Mouse (Mus musculus) inflammation-experienced regulatory T-cells, adult 6 months (primary cell): ENCODE data around the gene Gck. TPM values are rescaled to one million over a fixed set of nuclear protein-coding genes. Genes with fewer than 3 reads are reported as not detected.
A peak's percentile ranks its signal among the peaks of the same experiment; 100 is the strongest.

Source experiments
- ATAC-seq: one replicate; pipeline ENCODE4 v1.8.0; 2017
- polyA plus RNA-seq, 3 experiments: library from polyadenylated mRNA; unstranded; fragments of 100-300 nt; shearing (Covaris generic); gene quantifications; one replicate each; pipeline ENCODE4 v1.2.1; 2017

Gene Gck
- polyA plus RNA-seq = not detected

DNA sequence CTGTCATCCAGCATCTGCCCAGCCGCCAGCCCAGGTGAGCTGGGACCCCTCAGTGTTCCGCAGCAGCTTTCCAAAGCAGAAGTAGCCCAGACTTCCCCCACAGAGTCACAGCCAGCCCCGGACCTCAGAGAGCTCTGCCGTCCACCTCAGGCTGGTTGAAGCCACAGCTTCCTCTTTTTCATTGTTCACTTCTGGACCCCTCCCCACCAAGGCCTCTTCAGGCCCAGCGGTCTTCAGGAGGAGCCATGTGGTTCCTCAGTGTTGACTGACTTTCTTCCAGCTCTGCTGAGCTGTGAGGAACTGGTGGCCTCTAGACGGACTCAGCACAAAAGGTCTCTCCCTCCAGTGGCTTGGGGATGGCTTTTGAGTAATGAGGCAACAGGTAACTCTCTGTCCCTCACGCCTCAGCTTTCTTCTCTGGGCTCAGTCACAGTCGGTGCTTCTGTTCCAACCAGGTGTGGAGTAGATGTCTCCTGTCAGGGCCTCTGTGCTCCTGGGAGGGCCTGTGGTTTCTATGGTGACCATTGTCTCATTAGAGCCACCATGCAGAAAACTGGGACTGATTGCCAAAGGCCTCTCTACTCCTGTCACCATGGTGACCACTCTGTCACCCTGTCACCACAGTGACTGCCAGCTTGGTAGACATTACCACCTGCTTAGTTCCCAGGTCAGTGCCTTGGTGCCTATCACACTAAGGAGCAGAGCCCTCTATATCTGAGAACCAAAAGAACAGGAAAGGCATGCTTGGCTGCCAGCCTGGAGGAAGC lies at the start of gene Gck:
Gene Gck, minus strand, starts transcription at position 496 of the 767 bp plus-strand sequence.
- ATAC-seq = no peak

DNA sequence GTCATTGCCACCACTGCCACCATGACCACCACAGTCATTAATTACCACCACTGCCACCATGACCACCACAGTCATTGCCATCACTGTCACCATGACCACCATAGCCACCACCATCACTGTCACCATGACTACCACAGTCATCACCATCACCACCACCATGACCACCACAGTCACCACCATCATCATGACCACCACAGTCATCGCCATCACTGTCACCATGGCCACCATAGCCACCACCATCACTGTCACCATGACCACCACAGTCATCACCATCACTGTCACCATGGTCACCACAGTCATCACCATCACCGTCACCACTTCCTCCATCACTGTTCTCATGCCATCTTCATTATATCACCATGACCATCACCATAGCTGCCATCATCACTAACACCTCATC lies 48.6 kb upstream of the Gck start:
- ATAC-seq = no peak

DNA sequence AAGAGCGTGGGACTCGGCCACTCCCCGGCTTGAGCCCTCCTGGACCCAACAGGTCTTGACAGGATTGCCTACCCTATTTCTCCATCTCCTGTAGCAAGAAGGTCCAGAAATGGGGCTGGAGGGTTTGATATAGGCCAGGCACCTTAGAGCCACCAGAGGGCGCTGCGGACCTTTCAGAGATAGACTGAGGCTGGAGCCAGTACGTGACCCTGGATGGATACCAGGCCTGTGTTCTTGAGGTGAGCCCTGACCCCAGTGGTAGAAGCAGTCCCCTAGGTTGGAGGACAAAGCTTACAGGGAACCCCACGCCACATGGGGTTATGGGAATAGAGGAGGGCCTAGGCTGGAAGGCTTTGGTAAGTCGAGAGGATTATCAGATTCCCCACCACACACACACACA lies 46.1 kb upstream of the Gck start:
- ATAC-seq = no peak

DNA sequence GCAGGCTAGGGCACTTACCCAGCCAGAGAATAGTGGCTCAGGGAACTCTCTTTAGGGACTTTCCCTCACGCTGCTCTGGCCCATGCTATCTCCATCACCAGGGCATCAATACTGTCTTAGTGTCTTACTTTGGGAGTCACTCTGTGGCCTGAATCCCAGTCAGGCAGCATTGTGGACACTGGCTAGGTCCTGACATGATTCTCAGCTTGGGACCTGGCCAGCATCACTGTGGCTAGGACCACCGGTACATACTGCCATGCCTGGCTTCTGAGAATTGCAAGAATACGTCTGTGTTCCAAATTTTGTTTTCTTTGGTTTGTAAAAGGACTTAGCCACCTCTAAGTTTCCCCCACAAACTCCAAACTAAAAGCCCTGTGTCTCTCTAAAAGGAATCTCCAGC lies 45.0 kb upstream of the Gck start:
- ATAC-seq = no peak

DNA sequence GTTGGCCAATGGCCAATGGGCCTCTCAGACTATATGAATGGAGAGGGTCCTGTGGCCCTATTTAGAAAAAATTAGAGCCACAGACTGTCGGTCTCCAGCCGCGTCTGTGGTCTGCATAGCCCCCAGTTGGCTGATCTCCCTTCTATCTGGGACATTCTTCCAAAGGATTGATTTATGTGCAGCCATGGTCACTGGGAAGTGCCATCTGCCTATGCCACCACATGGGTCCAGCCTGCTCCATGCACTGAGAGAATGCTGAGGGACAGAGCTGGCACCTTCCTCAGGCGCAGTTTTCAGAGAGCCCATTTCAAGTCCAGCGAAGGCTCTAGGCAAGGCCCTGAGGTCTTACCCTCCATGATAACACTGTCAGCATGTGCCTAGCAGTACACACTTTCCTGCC lies 44.3 kb upstream of the Gck start:
- ATAC-seq = no peak

DNA sequence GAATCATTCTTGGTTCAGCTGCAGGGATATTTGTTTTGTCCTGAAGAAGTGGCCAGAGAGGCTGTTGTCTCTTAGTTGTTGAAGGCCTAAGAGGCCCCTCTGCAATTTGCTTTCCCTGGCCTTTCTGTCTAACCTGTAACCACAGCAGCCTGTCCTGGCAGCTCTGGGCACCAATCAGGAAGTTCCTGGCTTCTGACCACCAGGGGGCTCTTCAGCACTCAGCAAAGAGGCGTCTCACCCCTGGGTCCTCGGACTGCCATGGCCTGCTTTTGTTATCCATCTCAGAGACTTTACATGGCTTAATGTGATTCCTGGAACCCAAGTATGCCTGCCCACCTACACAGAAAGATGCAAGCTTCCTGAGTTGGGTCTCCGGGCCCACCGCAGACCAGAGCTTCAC lies 41.0 kb upstream of the Gck start:
- ATAC-seq = peak; percentile 52

DNA sequence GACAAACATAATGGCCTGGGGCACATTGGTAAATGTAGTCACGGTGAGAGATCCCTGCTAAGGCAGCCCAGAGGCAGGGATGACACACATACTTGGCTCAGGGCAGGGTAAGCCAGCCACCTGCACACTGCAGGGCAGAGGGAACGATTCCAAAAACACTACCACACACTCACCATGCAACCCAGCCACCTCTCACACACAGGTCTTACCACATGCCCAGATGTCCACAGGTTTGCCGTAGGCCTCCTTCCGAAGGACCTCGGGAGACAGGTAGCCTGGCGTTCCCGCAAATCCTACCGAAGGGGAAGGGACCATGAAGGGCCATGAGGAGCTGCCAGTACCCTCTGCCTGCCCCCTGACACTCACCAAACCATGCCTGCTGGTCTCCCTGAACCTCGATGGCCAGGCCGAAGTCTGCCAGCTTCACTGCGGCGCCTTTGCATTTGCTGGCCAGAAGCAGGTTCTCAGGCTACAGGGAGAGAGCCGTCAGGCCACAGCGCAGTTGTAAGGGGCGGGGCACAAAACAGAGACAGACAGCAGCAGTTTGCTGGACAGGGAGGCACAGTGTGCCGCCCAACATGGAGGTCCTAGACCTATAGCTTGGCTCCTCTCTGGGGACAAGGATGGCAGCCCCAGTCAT lies 40.2 kb upstream of the Gck start:
- ATAC-seq = no peak

DNA sequence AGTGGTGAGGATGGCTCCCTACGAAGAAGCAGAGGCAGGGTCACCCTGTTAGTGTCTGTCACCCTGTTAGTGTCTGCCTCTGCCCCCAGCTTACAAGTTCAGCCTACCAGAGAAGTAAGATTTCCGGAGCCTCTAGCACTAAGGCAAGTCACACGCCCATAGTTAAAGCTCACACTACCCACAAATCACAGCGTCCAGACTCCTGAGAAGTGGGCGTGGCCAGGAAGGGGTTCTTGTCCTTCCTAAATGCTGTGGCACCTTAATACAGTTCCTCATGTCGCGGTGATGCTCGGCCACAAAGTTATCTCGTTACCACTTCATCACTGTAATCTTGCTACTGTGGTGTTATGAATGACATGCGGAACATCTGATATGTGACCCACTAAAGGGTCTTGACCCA lies 38.2 kb upstream of the Gck start:
- no peak for ATAC-seq

DNA sequence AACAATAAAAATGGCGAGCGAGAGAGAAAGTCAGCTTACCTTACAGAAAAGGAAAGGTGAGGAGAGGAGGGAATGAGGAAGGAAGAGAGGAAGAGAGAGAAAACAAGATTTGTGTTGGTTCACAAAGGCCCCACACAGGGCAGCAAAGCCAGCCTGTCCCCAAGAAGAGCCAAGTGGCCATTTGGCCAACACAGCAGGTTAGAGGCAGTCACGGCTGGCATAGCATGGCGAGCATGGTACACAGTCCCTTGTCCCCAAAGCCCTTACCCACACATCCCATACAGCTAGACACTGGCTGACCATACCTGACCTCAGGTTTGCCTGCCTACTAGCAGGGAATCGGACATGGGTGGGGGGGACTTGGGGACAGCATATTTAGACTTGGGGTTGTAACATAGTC lies 33.7 kb upstream of the Gck start:
- no peak for ATAC-seq

DNA sequence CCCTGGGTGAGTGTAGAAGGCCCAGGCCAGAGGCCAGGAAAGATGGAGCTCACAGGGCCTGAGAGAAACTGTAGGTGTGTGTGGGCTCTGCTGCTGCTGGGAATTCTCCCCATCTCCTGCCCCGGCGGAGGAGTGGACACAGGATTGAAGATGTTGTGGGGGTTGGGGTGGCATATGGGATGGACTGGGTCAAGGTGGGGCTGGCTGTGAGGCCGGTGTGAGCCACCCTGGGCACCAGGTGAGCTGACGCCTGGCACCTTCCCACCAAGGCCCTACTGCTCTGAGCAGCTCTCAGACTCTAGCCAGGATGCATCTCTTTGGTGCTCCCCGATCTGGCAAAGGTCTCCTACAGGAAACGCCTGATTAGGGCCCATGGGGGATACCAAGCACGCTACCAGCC lies 31.4 kb upstream of the Gck start:
- ATAC-seq = no peak

DNA sequence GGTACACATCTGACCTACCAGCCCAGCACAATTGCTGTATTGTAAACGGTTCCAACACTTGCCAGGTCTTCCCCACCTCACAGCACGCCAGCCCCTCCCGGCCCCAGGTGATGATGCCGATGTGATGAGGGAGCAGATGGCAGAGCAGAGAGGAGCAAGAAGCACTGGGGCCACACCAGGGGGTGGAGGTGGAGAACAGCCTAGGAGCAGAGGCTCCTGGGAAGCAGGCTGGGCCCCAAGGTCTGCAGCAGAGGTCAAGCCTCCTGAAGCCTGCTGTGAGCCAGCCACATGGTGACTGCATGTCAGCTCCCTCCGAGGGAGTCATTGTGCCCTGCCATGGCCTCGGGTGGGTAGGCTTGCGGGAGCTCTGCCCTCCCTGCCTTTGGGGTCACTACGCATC lies 30.7 kb upstream of the Gck start:
- no peak for ATAC-seq

DNA sequence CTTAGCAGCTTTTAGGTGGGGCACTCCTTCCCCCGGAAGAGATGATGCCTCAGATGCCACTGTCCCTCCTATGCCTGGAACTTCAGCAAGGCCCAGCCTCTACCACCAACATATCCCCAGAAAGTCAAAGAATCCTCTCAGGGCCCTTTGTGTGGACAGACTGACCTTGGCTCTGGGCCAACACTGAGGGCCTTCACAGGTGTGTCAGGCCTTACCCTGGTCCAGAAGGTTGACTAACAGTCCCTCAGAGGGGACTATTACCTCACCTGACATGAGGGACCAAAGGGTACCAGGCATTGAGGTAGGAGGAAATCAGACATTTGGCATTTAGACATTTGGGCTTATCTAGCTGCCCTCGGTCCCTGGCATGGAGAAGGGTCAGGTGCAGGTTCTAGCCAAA lies 30.2 kb upstream of the Gck start:
- no peak for ATAC-seq

DNA sequence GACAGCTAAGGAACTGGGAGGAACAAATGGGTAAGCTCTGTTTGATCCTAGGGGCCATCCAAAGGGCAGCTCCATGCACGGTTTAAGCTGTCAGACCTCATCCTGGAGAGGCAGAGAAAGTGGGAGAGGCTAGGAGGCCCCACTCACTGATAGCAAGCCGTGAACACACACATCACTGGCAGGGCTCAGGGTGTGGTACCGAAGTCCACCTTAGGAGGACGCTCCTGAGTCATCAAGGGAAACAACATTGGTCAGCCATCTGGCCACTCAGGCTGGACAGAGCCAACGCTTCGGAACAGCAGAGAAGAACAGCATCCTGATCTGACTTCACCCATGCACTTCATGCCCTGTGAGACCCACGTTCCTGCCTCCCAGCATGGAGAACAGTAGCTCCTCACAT lies 29.2 kb upstream of the Gck start:
- no peak for ATAC-seq

DNA sequence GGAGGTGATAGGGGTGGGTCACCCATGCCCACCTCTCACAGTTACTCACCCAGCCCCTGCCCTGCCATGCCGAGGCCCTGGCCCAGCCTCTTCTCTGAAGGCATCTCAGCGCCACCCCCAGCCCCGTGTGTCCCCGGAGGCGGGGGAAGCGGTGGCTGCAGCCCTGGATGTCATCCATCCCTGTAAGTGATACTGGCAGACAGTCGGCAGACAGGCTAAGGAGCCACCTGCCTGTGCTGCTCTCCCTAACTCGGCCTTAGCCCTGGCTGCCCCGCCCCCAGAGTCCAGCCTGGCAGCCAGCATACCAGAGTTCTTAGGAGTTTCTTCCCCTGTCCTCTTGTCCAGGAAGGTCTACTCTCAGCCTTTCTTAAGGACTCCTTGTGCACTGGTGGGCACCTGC lies 26.2 kb upstream of the Gck start:
- no peak for ATAC-seq

DNA sequence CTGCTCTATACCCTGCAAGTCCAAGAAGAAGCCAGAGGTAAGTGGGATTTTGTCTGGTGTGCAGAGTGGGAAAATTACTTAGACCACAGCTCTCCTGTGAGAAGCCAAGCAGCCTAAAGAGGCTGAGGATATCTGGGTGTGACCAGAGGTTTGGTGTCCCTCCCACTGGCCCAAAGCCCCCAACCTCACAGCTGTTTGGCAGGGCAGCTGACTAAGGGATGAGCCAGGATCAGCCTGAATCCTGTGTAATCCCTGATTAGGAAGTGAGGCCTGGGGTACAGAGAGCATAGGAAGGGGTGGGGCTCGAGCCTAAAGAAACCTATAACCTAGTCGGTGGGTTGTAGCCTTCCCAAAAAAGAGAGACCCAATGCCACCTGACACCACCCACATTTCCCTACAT lies 25.2 kb upstream of the Gck start:
- no peak for ATAC-seq

DNA sequence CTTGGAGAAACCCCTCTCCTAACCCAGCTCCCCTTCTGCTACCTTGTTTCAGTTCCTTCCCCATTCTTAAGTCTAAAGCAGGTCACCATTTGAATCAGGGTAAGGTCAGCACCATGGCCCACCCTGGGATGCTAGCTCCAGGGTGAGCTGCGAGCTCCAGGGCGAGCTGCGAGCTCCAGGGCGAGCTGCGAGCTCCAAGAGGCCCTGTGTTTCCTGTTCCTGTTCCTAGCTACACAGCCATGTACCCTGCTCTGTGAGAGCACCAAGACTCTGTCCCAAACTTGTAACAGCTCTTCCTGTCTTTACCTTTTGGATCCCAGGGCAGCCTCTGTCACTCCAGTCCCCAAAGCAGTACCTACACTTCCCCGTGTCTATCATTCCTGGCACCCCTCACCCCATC lies 24.2 kb upstream of the Gck start:
- ATAC-seq = no peak

DNA sequence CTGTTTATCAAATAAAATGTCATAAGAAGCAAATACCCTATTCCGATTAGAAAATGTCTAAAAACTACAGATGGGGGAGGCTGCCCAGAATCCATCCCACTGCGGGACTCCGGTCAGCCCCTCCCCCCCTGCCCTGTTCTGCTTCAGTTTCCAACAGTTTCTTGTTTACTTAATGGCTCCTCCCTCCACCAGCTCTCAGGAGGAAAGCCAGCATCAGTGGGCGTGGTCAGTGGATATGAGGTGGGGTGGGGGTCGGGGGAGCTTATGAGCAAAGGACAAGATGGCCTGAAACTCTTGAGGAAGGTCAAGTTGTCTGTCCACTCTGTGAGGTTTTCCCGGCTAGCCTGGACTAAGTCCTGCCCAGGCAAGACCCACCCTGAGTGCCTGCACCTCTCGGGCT lies 23.3 kb upstream of the Gck start:
- no peak for ATAC-seq

DNA sequence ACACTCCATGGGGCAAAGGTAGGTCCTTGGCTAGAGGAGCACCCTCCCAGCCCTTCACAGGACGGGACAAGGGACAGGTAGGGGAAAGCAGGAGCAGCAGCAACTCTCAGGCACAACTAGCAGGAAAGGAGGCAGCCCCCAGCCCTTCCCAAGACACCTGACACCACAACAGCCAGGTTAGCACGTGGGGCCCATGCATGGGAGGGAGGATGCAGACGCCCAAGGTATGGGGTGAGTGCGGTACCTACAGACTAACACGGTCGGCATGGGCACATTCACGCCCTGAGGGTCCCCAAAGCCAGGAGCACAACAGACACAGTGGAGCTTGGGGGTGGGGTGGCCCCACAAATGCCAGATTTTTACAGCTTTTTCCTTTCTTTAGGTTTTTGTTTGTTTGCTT lies 21.3 kb upstream of the Gck start:
- ATAC-seq = no peak

DNA sequence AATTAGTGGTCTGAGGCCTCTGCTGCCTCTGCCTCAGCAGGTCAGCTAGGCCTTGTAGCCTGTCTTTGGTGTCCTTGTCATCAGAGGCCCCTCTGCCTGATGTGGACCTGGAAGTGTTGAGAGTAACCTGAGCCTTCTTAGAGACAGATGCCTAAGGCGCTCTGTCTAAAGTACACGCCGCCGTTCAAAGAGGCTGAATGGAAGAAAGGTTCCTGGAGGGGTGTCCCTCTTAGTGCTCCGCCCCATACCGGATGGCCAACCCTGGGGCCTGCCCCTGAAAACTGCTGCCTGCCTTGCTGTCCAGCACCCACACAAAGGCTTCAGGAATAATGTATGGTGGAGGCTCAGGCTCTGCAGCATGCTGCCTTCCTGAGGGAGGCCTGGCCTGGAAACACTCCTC lies 18.3 kb upstream of the Gck start:
- ATAC-seq = no peak

DNA sequence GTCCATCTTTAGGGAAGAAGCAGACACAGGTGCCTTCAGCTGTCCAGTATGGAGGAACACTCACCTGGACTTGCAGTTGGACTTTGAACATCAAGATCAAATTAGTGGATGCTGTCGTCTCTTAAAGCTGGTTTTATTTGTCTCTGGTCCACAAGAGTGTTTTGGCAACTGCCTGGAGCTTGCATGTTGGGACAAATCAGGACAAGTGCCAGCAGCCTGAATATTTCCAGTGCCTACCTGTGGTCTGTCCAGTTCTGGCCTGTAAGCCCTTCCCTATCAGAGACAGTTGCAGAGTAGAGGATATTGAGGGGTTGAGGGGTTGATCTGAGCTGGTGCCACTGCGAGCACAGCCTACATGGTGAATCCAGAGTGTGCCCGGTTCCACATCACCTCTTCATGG lies 16.9 kb upstream of the Gck start:
- no peak for ATAC-seq

DNA sequence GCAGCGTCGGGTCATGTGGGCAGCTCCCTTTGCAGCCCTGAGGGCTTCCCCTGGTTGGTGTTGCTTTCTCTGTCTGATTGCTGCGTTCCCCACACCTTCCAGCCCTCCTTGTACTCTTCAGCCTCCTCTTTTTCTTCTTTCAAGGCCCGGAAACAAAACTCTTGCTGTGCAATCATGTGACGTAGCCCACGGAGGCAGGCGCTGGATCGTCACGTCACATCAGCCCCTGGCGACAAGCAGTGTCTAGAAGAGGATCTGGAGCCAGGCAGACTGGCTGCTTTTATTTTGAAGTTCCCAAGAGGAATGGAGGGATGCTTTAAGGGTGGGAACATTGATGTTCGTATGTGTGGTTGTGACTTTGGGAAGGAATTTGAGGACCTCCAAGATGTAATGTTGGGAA lies 16.0 kb upstream of the Gck start:
- ATAC-seq = no peak

DNA sequence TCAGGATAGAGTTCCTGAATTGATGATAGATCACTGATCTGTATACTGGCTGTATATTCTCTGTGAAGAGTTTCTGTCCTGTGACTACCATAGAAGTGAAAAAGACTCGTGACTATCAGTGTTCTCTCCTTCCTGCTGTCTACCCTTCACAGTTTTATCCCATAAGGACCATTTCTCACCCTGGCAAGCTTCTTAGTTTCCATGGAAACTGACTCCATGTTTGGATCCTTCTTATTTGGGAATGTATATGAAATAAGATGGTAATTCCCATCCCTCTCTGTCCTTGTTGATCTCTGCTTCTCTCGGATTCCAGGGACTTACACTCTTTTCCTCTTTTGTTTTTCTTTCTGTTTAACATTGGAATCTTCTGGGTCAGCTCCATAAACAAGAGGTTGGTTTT lies 10.2 kb upstream of the Gck start:
- ATAC-seq = no peak

DNA sequence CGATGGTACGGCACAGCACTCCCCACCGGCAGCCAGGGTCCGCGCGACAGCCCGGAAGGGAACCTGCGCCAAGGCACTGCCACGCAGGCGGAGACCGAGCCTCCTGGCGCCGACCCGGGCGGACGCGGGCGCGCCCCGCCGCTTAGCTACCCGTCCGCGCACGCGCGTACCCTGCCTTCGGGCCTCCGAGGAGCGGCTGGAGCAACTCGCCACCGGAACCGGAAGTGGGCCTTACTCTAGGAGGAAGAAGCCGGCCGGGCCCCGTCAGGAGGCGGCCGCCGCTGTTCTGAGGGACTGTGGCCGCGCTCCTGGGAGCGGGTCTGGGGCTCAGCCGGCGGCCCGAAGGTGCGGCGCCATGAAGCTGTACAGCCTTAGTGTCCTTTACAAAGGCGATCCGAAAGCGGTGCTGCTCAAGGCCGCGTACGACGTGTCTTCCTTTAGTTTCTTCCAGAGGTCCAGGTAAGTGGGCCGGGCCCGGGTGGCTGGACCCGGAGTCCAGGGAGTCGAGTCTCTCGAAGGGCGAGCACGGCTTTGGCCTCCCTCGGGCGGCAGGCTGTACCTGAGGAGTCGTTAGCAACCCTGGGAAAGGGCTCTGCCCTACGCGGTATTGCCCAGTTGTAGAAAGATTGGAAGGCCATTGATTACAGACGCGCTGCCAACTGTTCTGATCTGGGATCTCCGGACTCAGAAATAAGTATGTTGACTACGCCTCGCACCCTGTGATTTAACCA lies 5.8 kb upstream of the Gck start, which contains the start of gene Ykt6:
Gene Ykt6, plus strand, starts transcription at position 148 of the 731 bp plus-strand sequence.
- ATAC-seq = peak; percentile 75

DNA sequence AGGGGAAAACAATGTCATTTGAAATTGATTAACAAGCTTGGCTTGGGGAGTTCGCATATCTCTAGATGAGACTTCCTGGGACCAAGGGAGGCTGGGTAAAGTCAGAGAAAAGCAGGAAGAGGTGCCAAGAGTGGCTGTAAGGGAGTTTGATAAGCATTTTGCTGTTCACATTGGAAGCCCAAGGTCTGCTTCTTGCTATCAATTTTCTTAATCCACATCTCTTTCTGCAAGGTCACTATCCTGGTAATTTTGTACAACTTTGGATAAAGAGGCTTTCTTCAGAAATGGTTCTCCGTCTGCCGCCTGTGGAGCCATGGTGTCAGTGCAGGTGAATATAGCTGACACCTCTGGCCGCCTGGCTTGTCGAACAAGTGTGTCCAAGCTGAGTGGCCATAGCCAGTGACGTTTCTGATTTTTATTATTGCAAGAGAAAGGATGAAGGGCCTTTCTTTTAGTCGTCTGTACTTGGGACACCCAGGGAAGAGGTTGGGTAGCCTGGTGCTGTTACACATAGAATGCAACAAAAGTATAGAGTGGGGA lies 5.2 kb upstream of the Gck start:
- peak; percentile 65 for ATAC-seq
